Mouse (Mus musculus): ENCODE results near the gene Gm28048.

DNA sequence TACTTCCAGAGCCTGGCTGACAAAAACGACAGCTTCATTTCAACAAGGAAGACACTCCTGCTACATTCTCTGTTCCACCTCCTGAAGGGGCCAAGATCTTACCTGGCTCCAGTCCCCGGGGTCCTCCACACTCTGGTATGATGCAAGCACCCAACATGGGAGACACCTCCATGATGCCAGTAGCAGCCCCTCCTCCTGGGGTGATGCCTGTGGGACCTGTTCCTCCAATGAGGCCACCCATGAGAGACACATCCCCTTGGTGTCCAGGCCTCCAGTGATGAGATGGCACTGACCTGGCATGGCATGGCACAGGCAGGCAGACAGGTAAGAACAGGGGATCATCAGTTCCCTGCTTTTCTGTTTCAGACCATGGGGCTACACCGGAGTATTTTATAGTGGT, 3.7 kb downstream of the Gm28048 start:
- TF ChIP-seq POLR2A (IDR thresholded peaks at IDR 0.05; ENCODE audit: insufficient read depth, low read depth, low read length), result no peak
- no peak for TF ChIP-seq CTCF (IDR thresholded peaks at IDR 0.05)
